Mouse (Mus musculus) intestine, postnatal 0 days (tissue): ENCODE measurements at regions not wholly inside any gene's neighbourhood (a gene's known extent, or its start where the extent isn't known, plus 50 kb on each side); places are given as distances from the start of the nearest gene placed in this dataset.

Experiments used
- ATAC-seq: fragments of 200-750 bp; cut with Nextera tagmentation; 2 replicates; pipeline ENCODE4 v1.8.0; 2017; ENCODE audit warnings: mild to moderate bottlenecking, moderate TSS enrichment, moderate library complexity
- H3K27ac ChIP-seq: fragments of 300-500 bp; sonication (generic); 2 replicates; pipeline ENCODE4 v1.5.1; 2014; ENCODE audit warnings: mild to moderate bottlenecking, low read depth, low read length, moderate library complexity
- H3K27me3 ChIP-seq: fragments of 300-500 bp; sonication (generic); replicated peaks from 2 replicates; pipeline ENCODE4 v1.6.1; 2014; ENCODE audit warnings: low read length, mixed read lengths; ENCODE audit not compliant: control insufficient read depth, insufficient read depth
- H3K36me3 ChIP-seq: fragments of 300-500 bp; sonication (generic); 2 replicates; pipeline ENCODE4 v1.6.1; 2014; ENCODE audit warnings: mild to moderate bottlenecking, moderate library complexity; ENCODE audit not compliant: control insufficient read depth, insufficient read depth
- H3K4me1 ChIP-seq: fragments of 300-500 bp; sonication (generic); replicated peaks from 2 replicates; pipeline ENCODE4 v1.6.1; 2014; ENCODE audit warnings: antibody characterized with exemption, low read length, mixed read lengths; ENCODE audit not compliant: control insufficient read depth, insufficient read depth
- H3K4me2 ChIP-seq: fragments of 300-500 bp; sonication (generic); replicated peaks from 2 replicates; pipeline ENCODE4 v1.6.1; 2014; ENCODE audit warnings: low read depth, mild to moderate bottlenecking, moderate library complexity
- H3K4me3 ChIP-seq: fragments of 300-500 bp; sonication (generic); 2 replicates; pipeline ENCODE4 v1.5.1; 2014; ENCODE audit warnings: low read depth, low read length
- H3K9ac ChIP-seq: fragments of 300-500 bp; sonication (generic); 2 replicates; pipeline ENCODE4 v1.6.1; 2014; ENCODE audit warnings: mild to moderate bottlenecking, low read depth, low read length
- H3K9me3 ChIP-seq: fragments of 300-500 bp; sonication (generic); 2 replicates; pipeline ENCODE4 v1.6.1; 2016; ENCODE audit warnings: mixed run types; ENCODE audit not compliant: control insufficient read depth
- CTCF ChIP-seq: sonication (generic); IDR thresholded peaks from 2 replicates; pipeline ENCODE4 v1.5.1; 2016; ENCODE audit warnings: low read depth, mild to moderate bottlenecking, control low read depth, antibody characterized with exemption, moderate library complexity
- WGBS: fragments of 180-500 bp; shearing (Covaris S2); extraction: QIAGEN DNeasy Blood & Tissue Kit; methylation state at CpG from one replicate; pipeline ENCODE4 v1.1.7; 2014; 5-methylcytosine and 5-hydroxymethylcytosine counted together

DNA sequence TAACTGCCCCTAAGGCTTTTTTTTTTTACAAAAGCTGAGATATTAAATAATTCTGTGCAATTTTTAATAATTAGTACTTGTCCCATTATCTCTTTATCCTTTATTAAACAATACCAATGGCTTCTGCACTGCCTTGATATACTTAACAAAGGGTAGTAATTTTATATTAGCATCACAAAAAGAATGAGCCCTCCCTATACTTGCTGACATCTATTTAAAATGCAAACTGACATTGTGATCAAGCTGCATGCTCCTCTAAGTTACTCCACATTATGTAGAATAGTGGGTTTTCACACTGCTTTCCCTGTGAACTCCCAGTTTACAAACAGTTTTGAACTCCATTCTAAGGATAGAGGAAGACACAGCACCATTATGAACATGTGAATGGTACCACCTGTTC is 349.8 kb downstream of the 1190002N15Rik start:
- TF ChIP-seq CTCF: no peak
- Histone ChIP-seq H3K27ac (no peak overlapping the region), H3K36me3 (no peaks in the 10 kb centered on the region), H3K9me3 (no peaks in the 10 kb centered on the region), H3K4me3 (no peak overlapping the region), H3K4me1 (no peaks in the 10 kb centered on the region), H3K9ac (no peak overlapping the region), H3K4me2 (no peak overlapping the region), H3K27me3 (no peaks in the 10 kb centered on the region)
- no peak for ATAC-seq

GRCm38 (mm10) chr9:94169905-94170612 is 367.8 kb downstream of the 1190002N15Rik start:
- no peak for TF ChIP-seq CTCF
- H3K4me2 ChIP-seq: no peak overlapping the region
- H3K27ac ChIP-seq: no peak overlapping the region
- H3K9me3 ChIP-seq: no peaks in the 10 kb centered on the region
- no peak overlapping the region for H3K9ac ChIP-seq
- no peaks in the 10 kb centered on the region for H3K36me3 ChIP-seq
- no peaks in the 10 kb centered on the region for H3K27me3 ChIP-seq
- WGBS: 76% methylated on average over 2 of the region's 2 CpGs
- H3K4me1 ChIP-seq: no peaks in the 10 kb centered on the region
- H3K4me3 ChIP-seq: no peak overlapping the region
- no peak for ATAC-seq

GRCm38 (mm10) chr9:94163671-94164070 is 374.2 kb downstream of the 1190002N15Rik start:
- Histone ChIP-seq H3K27ac (no peak overlapping the region), H3K9ac (no peak overlapping the region), H3K36me3 (no peaks in the 10 kb centered on the region), H3K4me3 (no peak overlapping the region), H3K27me3 (no peaks in the 10 kb centered on the region), H3K4me2 (no peak overlapping the region), H3K9me3 (no peaks in the 10 kb centered on the region), H3K4me1 (no peaks in the 10 kb centered on the region)
- 30% methylated on average over 1 of the region's 1 CpGs for WGBS
- TF ChIP-seq CTCF: no peak
- no peak for ATAC-seq

DNA sequence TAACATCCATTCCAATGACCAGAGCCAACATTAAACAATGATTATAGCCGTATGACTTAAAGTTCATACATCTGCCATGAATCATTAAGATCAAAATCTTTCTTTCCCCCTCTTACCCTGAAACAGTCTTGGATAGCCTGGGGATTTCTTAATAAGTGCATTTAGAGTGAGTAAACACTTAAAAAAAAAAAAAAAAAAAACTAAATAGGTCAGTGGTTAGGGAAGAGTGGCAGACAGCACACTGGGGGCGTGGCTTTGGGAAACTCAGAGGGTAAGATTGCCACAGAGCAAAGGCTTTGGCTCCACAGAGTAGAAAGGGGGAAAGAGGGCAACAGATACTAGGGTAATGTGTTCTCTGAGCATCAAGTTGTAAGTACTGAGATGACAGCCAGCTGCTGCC is 382.3 kb downstream of the 1190002N15Rik start:
- H3K4me2 ChIP-seq: no peak overlapping the region
- no peak overlapping the region for H3K9ac ChIP-seq
- no peak overlapping the region for H3K27ac ChIP-seq
- 56% methylated on average over 2 of the region's 2 CpGs for WGBS
- no peak for ATAC-seq
- no peak for TF ChIP-seq CTCF
- no peak overlapping the region for H3K4me3 ChIP-seq
- H3K27me3 ChIP-seq: no peaks in the 10 kb centered on the region
- H3K4me1 ChIP-seq: no peaks in the 10 kb centered on the region
- no peaks in the 10 kb centered on the region for H3K9me3 ChIP-seq
- no peaks in the 10 kb centered on the region for H3K36me3 ChIP-seq

DNA sequence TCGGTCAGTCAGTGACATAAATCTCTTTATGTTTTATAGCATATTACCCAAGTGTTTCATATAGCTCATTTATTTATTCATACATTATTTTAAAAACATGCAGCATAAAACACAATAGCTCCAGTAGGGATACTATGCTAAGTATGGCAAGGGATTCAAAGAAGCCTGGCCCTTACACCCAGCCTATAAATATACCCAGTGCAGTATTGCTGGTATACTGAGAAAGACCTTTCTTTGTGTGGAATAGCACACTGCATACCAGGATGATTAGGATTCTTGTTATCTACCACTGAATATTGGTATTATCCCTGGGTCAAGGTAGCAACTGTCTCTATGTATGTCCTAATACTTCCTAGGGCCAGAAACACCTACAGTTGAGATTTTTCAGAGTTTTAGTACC is 389.4 kb downstream of the 1190002N15Rik start:
- no peaks in the 10 kb centered on the region for H3K36me3 ChIP-seq
- H3K4me3 ChIP-seq: no peak overlapping the region
- no peak overlapping the region for H3K4me2 ChIP-seq
- WGBS: 70% methylated on average over 1 of the region's 1 CpGs
- TF ChIP-seq CTCF: no peak
- no peaks in the 10 kb centered on the region for H3K9me3 ChIP-seq
- no peak for ATAC-seq
- no peaks in the 10 kb centered on the region for H3K27me3 ChIP-seq
- H3K9ac ChIP-seq: no peak overlapping the region
- H3K27ac ChIP-seq: no peak overlapping the region
- H3K4me1 ChIP-seq: no peaks in the 10 kb centered on the region

DNA sequence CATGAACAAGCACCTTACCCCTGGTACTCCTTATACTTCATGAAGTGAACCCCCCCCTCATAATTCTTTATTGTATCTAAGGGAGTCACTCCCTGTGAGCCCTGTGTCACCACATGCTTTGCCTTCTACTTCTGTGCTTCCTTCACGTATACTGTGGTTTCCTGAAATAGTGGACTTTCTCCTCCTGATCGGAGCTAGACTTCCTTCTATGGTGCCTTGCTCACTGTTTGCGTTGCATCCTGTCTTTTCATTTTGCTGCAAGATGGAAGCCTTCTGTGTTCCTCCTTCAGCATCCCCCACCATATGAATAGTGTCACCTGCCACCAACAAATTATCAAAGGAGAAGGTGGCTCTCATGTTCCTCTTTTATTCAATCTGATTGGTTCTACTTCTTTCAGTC is 391.1 kb downstream of the 1190002N15Rik start:
- Histone ChIP-seq H3K4me2 (no peak overlapping the region), H3K9ac (no peak overlapping the region), H3K4me3 (no peak overlapping the region), H3K36me3 (no peaks in the 10 kb centered on the region), H3K27me3 (no peaks in the 10 kb centered on the region), H3K27ac (no peak overlapping the region), H3K9me3 (no peaks in the 10 kb centered on the region), H3K4me1 (no peaks in the 10 kb centered on the region)
- WGBS: 78% methylated on average over 3 of the region's 3 CpGs
- no peak for ATAC-seq
- no peak for TF ChIP-seq CTCF

DNA sequence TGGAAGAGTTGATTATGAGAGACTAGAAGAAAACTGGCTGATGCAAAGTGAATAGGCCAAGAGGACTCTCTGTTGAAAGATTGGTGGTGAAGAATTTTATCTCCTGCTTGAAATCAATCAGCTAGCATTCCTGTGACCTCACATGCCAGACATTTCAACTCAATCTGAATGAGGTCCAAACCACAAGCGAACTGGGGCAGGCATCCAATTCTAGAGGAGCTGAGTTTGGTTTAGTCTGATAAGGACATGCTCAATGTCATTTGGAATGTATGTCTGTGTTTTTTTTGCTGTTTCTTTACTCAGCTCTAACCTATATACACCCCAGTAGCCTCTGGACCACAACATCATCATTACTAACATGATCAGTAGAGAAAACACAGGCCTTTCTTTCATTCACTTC is 401.4 kb downstream of the 1190002N15Rik start:
- Histone ChIP-seq H3K27ac (no peak overlapping the region), H3K9ac (no peak overlapping the region), H3K4me2 (no peak overlapping the region), H3K27me3 (no peaks in the 10 kb centered on the region), H3K4me3 (no peak overlapping the region), H3K36me3 (no peaks in the 10 kb centered on the region), H3K9me3 (no peaks in the 10 kb centered on the region), H3K4me1 (no peaks in the 10 kb centered on the region)
- TF ChIP-seq CTCF: no peak
- no peak for ATAC-seq
- WGBS: 40% methylated on average over 1 of the region's 1 CpGs
